Mouse (Mus musculus): ENCODE measurements at regions not wholly inside any gene's neighbourhood (a gene's known extent, or its start where the extent isn't known, plus 50 kb on each side); places are given as distances from the start of the nearest gene placed in this dataset.

GRCm38 (mm10) chr3:128024856-128025255, 128.7 kb upstream of the Fam241a start:
- no peaks in the 10 kb centered on the region for H3K36me3 ChIP-seq
- no peaks in the 10 kb centered on the region for H3K9me3 ChIP-seq
- no peak for ATAC-seq (ENCODE audit: insufficient number of reproducible peaks, low FRiP score, low TSS enrichment, low read depth)
- H3K27ac ChIP-seq = no peak overlapping the region
- H3K4me2 ChIP-seq = no peak overlapping the region
- WGBS = 62% methylated on average over 12 of the region's 12 CpGs
- H3K4me3 ChIP-seq = no peak overlapping the region
- H3K4me1 ChIP-seq = 0 out of 2 replicates have a peak, but pooled peaks cover 3% of the 10 kb centered on the region
- H3K27me3 ChIP-seq = no peaks in the 10 kb centered on the region
- no peak overlapping the region for H3K9ac ChIP-seq

GRCm38 (mm10) chr3:128014909-128015308, 118.8 kb upstream of the Fam241a start:
- Histone ChIP-seq H3K27me3 (no peaks in the 10 kb centered on the region), H3K4me3 (no peak overlapping the region), H3K9me3 (no peaks in the 10 kb centered on the region), H3K36me3 (no peaks in the 10 kb centered on the region), H3K9ac (no peak overlapping the region), H3K4me1 (no peaks in the 10 kb centered on the region), H3K27ac (no peak overlapping the region), H3K4me2 (no peak overlapping the region)
- WGBS = 78% methylated on average over 1 of the region's 1 CpGs
- no peak for ATAC-seq (ENCODE audit: insufficient number of reproducible peaks, low FRiP score, low TSS enrichment, low read depth)

GRCm38 (mm10) chr3:128002905-128003641, 106.9 kb upstream of the Fam241a start:
- no peaks in the 10 kb centered on the region for H3K4me1 ChIP-seq
- H3K9me3 ChIP-seq = no peaks in the 10 kb centered on the region
- WGBS = 78% methylated on average over 18 of the region's 18 CpGs
- H3K27ac ChIP-seq = no peak overlapping the region
- no peak overlapping the region for H3K4me2 ChIP-seq
- H3K36me3 ChIP-seq = no peaks in the 10 kb centered on the region
- no peak overlapping the region for H3K9ac ChIP-seq
- no peak for ATAC-seq (ENCODE audit: insufficient number of reproducible peaks, low FRiP score, low TSS enrichment, low read depth)
- H3K4me3 ChIP-seq = no peak overlapping the region
- 0 out of 2 replicates have a peak, but pooled peaks cover 3% of the 10 kb centered on the region for H3K27me3 ChIP-seq

- no peak overlapping the region for H3K27ac ChIP-seq
These were observed 105.9 kb upstream of the Fam241a start for GRCm38 (mm10) chr3:128001924-128002501.

GRCm38 (mm10) chr3:127995678-127996077, 99.6 kb upstream of the Fam241a start:
- 63% methylated on average over 7 of the region's 7 CpGs for WGBS
- Histone ChIP-seq H3K9me3 (no peaks in the 10 kb centered on the region), H3K36me3 (no peaks in the 10 kb centered on the region), H3K4me1 (no peaks in the 10 kb centered on the region), H3K4me3 (no peak overlapping the region), H3K9ac (no peak overlapping the region), H3K27ac (no peak overlapping the region), H3K27me3 (no peaks in the 10 kb centered on the region), H3K4me2 (no peak overlapping the region)
- ATAC-seq (ENCODE audit: insufficient number of reproducible peaks, low FRiP score, low TSS enrichment, low read depth) = no peak

More at GRCm38 (mm10) chr3:128001924-128002501, 105.9 kb upstream of the Fam241a start:
- H3K4me1 ChIP-seq = no peaks in the 10 kb centered on the region
- H3K9ac ChIP-seq = no peak overlapping the region
- ATAC-seq (ENCODE audit: insufficient number of reproducible peaks, low FRiP score, low TSS enrichment, low read depth) = no peak
- H3K9me3 ChIP-seq = no peaks in the 10 kb centered on the region
- H3K27me3 ChIP-seq = 0 out of 2 replicates have a peak, but pooled peaks cover 3% of the 10 kb centered on the region
- H3K36me3 ChIP-seq = no peaks in the 10 kb centered on the region
- no peak overlapping the region for H3K4me2 ChIP-seq
- WGBS = 72% methylated on average over 6 of the region's 6 CpGs
- no peak overlapping the region for H3K4me3 ChIP-seq

GRCm38 (mm10) chr3:127987583-127987982, 91.5 kb upstream of the Fam241a start:
- H3K27me3 ChIP-seq = no peaks in the 10 kb centered on the region
- H3K9ac ChIP-seq = no peak overlapping the region
- no peak for ATAC-seq (ENCODE audit: insufficient number of reproducible peaks, low FRiP score, low TSS enrichment, low read depth)
- 48% methylated on average over 6 of the region's 6 CpGs for WGBS
- no peaks in the 10 kb centered on the region for H3K9me3 ChIP-seq
- no peaks in the 10 kb centered on the region for H3K36me3 ChIP-seq
- no peak overlapping the region for H3K4me2 ChIP-seq
- H3K4me1 ChIP-seq = no peaks in the 10 kb centered on the region
- no peak overlapping the region for H3K27ac ChIP-seq
- H3K4me3 ChIP-seq = no peak overlapping the region

- H3K4me2 ChIP-seq = no peak overlapping the region
- no peak for ATAC-seq (ENCODE audit: insufficient number of reproducible peaks, low FRiP score, low TSS enrichment, low read depth)
- no peaks in the 10 kb centered on the region for H3K27me3 ChIP-seq
- no peaks in the 10 kb centered on the region for H3K4me1 ChIP-seq
- H3K27ac ChIP-seq = no peak overlapping the region
- H3K4me3 ChIP-seq = no peak overlapping the region
- no peak overlapping the region for H3K9ac ChIP-seq
- WGBS = 92% methylated on average over 3 of the region's 3 CpGs
- H3K9me3 ChIP-seq = no peaks in the 10 kb centered on the region
- H3K36me3 ChIP-seq = no peaks in the 10 kb centered on the region
These were observed 89.0 kb upstream of the Fam241a start for GRCm38 (mm10) chr3:127985165-127985564.

- no peak overlapping the region for H3K9ac ChIP-seq
- ATAC-seq (ENCODE audit: insufficient number of reproducible peaks, low FRiP score, low TSS enrichment, low read depth) = no peak
- H3K27ac ChIP-seq = no peak overlapping the region
- 54% methylated on average over 6 of the region's 6 CpGs for WGBS
- H3K27me3 ChIP-seq = no peaks in the 10 kb centered on the region
- no peaks in the 10 kb centered on the region for H3K9me3 ChIP-seq
- H3K4me3 ChIP-seq = no peak overlapping the region
- no peaks in the 10 kb centered on the region for H3K36me3 ChIP-seq
- H3K4me1 ChIP-seq = no peaks in the 10 kb centered on the region
- H3K4me2 ChIP-seq = no peak overlapping the region
These were observed 81.1 kb upstream of the Fam241a start for GRCm38 (mm10) chr3:127977240-127977639.

GRCm38 (mm10) chr3:127970891-127971290, 74.8 kb upstream of the Fam241a start:
- H3K9me3 ChIP-seq = no peaks in the 10 kb centered on the region
- H3K9ac ChIP-seq = no peak overlapping the region
- no peaks in the 10 kb centered on the region for H3K36me3 ChIP-seq
- no peaks in the 10 kb centered on the region for H3K27me3 ChIP-seq
- ATAC-seq (ENCODE audit: insufficient number of reproducible peaks, low FRiP score, low TSS enrichment, low read depth) = no peak
- 3% methylated on average over 5 of the region's 5 CpGs for WGBS
- H3K27ac ChIP-seq = no peak overlapping the region
- H3K4me3 ChIP-seq = no peak overlapping the region
- H3K4me2 ChIP-seq = no peak overlapping the region
- no peaks in the 10 kb centered on the region for H3K4me1 ChIP-seq

- no peak for ATAC-seq (ENCODE audit: insufficient number of reproducible peaks, low FRiP score, low TSS enrichment, low read depth)
- Histone ChIP-seq H3K4me2 (no peak overlapping the region), H3K27ac (no peak overlapping the region), H3K9me3 (no peaks in the 10 kb centered on the region), H3K4me3 (no peak overlapping the region), H3K9ac (no peak overlapping the region), H3K27me3 (no peaks in the 10 kb centered on the region), H3K4me1 (no peaks in the 10 kb centered on the region), H3K36me3 (no peaks in the 10 kb centered on the region)
- 71% methylated on average over 10 of the region's 10 CpGs for WGBS
These were observed 71.0 kb upstream of the Fam241a start for GRCm38 (mm10) chr3:127967170-127967569.

- H3K9ac ChIP-seq = no peak overlapping the region
- no peaks in the 10 kb centered on the region for H3K27me3 ChIP-seq
- no peak overlapping the region for H3K4me2 ChIP-seq
- no peaks in the 10 kb centered on the region for H3K4me1 ChIP-seq
- ATAC-seq (ENCODE audit: insufficient number of reproducible peaks, low FRiP score, low TSS enrichment, low read depth) = no peak
- WGBS = 72% methylated on average over 4 of the region's 4 CpGs
- no peaks in the 10 kb centered on the region for H3K36me3 ChIP-seq
- H3K9me3 ChIP-seq = no peaks in the 10 kb centered on the region
- H3K4me3 ChIP-seq = no peak overlapping the region
- no peak overlapping the region for H3K27ac ChIP-seq
These were observed 70.1 kb upstream of the Fam241a start for GRCm38 (mm10) chr3:127966214-127966613.

GRCm38 (mm10) chr3:127958919-127959684, 63.0 kb upstream of the Fam241a start:
- Histone ChIP-seq H3K4me1 (no peaks in the 10 kb centered on the region), H3K27me3 (no peaks in the 10 kb centered on the region), H3K4me3 (no peak overlapping the region), H3K9ac (no peak overlapping the region), H3K4me2 (no peak overlapping the region), H3K36me3 (no peaks in the 10 kb centered on the region), H3K9me3 (no peaks in the 10 kb centered on the region), H3K27ac (no peak overlapping the region)
- no peak for ATAC-seq (ENCODE audit: insufficient number of reproducible peaks, low FRiP score, low TSS enrichment, low read depth)
- 22% methylated on average over 13 of the region's 13 CpGs for WGBS

Data from limb, embryonic 15.5 days (tissue).